14 mouse cellular contexts compared by ENCODE assay signal in genomic region chr1:155077675-155078074, GRCm38 (mm10). TPM values are rescaled to one million over a fixed set of nuclear protein-coding genes. Genes with fewer than 3 reads are reported as not detected.
DNase-seq lines count a peak whose midpoint lies in the region; ATAC-seq and TF ChIP-seq lines count a peak whose summit lies in the region.
"Had no signal": no experiment of that assay in that cellular context is flagged by ENCODE, and none has a peak within 500 bp of the region (broad histone marks: within the 10 kb centered on the region; RNA-seq: fewer than 3 reads in every experiment).

No protein-coding gene starts in this region.

- H3K36me3 ChIP-seq in forebrain, embryonic 10.5 days (replicated peaks): no peaks in the 10 kb centered on the region
- no peaks in the 10 kb centered on the region for H3K36me3 ChIP-seq in forebrain, embryonic 11.5 days (ENCODE audit: control insufficient read depth, insufficient read depth, low read length)
- H3K36me3 ChIP-seq in lung, embryonic 16.5 days (ENCODE audit: control insufficient read depth, insufficient read depth, low read length): no peaks in the 10 kb centered on the region
- H3K36me3 ChIP-seq in lung, postnatal 0 days (ENCODE audit: insufficient read depth, low read length): no peaks in the 10 kb centered on the region
- no peaks in the 10 kb centered on the region for H3K36me3 ChIP-seq in hindbrain, embryonic 12.5 days
- H3K36me3 ChIP-seq in midbrain, embryonic 16.5 days (ENCODE audit: control insufficient read depth, insufficient read depth, low read length): no peaks in the 10 kb centered on the region
- H3K36me3 ChIP-seq: heart, embryonic 12.5 days had no signal

- H3K27me3 ChIP-seq in forebrain, embryonic 10.5 days (ENCODE audit: poor library complexity, severe bottlenecking): peaks cover 26% of the 10 kb centered on the region
- no peaks in the 10 kb centered on the region for H3K27me3 ChIP-seq in forebrain, embryonic 11.5 days (ENCODE audit: control insufficient read depth, insufficient read depth, low read length)
- no peaks in the 10 kb centered on the region for H3K27me3 ChIP-seq in lung, embryonic 16.5 days (ENCODE audit: control insufficient read depth, insufficient read depth, low read depth, low read length)
- H3K27me3 ChIP-seq in lung, postnatal 0 days (replicated peaks; ENCODE audit: insufficient read depth, low read length): no peaks in the 10 kb centered on the region
- no peaks in the 10 kb centered on the region for H3K27me3 ChIP-seq in hindbrain, embryonic 12.5 days
- no peaks in the 10 kb centered on the region for H3K27me3 ChIP-seq in midbrain, embryonic 16.5 days (ENCODE audit: control insufficient read depth, insufficient read depth, low read depth, low read length)
- H3K27me3 ChIP-seq: heart, embryonic 12.5 days had no signal

- H3K4me3 ChIP-seq in forebrain, embryonic 10.5 days: no peak overlapping the region
- no peak overlapping the region for H3K4me3 ChIP-seq in forebrain, embryonic 11.5 days (ENCODE audit: low read depth, low read length)
- H3K4me3 ChIP-seq in lung, embryonic 16.5 days (ENCODE audit: low read length): no peak overlapping the region
- H3K4me3 ChIP-seq in lung, postnatal 0 days (ENCODE audit: low read depth, low read length): no peak overlapping the region
- no peak overlapping the region for H3K4me3 ChIP-seq in hindbrain, embryonic 12.5 days
- H3K4me3 ChIP-seq in midbrain, embryonic 16.5 days (ENCODE audit: low read depth, low read length): no peak overlapping the region
- H3K4me3 ChIP-seq: erythroblast, embryonic 14.5 days; heart, embryonic 12.5 days; layer of hippocampus, adult 2 months had no signal

- 87% methylated on average over 3 of the region's 3 CpGs for WGBS in forebrain, embryonic 10.5 days
- 76% methylated on average over 3 of the region's 3 CpGs for WGBS in forebrain, embryonic 11.5 days
- 69% methylated on average over 3 of the region's 3 CpGs for WGBS in lung, embryonic 16.5 days
- 53% methylated on average over 3 of the region's 3 CpGs for WGBS in lung, postnatal 0 days
- WGBS in hindbrain, embryonic 12.5 days: 29% methylated on average over 3 of the region's 3 CpGs
- WGBS in midbrain, embryonic 16.5 days: 89% methylated on average over 3 of the region's 3 CpGs

- TF ChIP-seq CTCF in lung, postnatal 0 days (IDR thresholded peaks at IDR 0.05): no peak

- no peak overlapping the region for H3K4me2 ChIP-seq in forebrain, embryonic 11.5 days (ENCODE audit: low read depth, low read length, severe bottlenecking)
- H3K4me2 ChIP-seq in lung, embryonic 16.5 days (ENCODE audit: low read depth, low read length): no peak overlapping the region
- H3K4me2 ChIP-seq in lung, postnatal 0 days (replicated peaks; ENCODE audit: low read depth, low read length): no peak overlapping the region
- no peak overlapping the region for H3K4me2 ChIP-seq in hindbrain, embryonic 12.5 days (replicated peaks)
- no peak overlapping the region for H3K4me2 ChIP-seq in midbrain, embryonic 16.5 days (ENCODE audit: low read length)
- H3K4me2 ChIP-seq: heart, embryonic 12.5 days had no signal

- ATAC-seq in forebrain, embryonic 11.5 days (replicated peaks; ENCODE audit: low FRiP score): no peak
- ATAC-seq in lung, embryonic 16.5 days (ENCODE audit: low read depth): peak; percentile 36; the same call in 1 of the 2 replicates
- ATAC-seq in lung, postnatal 0 days: no peak
- ATAC-seq in hindbrain, embryonic 12.5 days (ENCODE audit: low FRiP score): peak; percentile 41
- ATAC-seq in midbrain, embryonic 16.5 days: no peak
- no peak for ATAC-seq in inflammation-experienced regulatory T-cells, adult 6 months

- no peak for DNase-seq in forebrain, embryonic 10.5 days (ENCODE audit: extremely low spot score, low spot score)
- no peak for DNase-seq in forebrain, embryonic 11.5 days (ENCODE audit: low spot score)
- DNase-seq in lung, postnatal 0 days (ENCODE audit: low spot score): no peak
- DNase-seq in gastrocnemius, adult 8-10 months (ENCODE audit: low spot score in 2 of 2): no peak
- DNase-seq: adrenal gland, postnatal 14 days; gastrocnemius, postnatal 14 days; thymus, postnatal 4 days had no signal

- no peak for TF ChIP-seq EP300 in lung, postnatal 0 days (IDR thresholded peaks at IDR 0.05)

- H3K9ac ChIP-seq in forebrain, embryonic 11.5 days (ENCODE audit: low read length): no peak overlapping the region
- no peak overlapping the region for H3K9ac ChIP-seq in lung, embryonic 16.5 days (ENCODE audit: low read length)
- no peak overlapping the region for H3K9ac ChIP-seq in lung, postnatal 0 days (replicated peaks; ENCODE audit: low read depth)
- no peak overlapping the region for H3K9ac ChIP-seq in hindbrain, embryonic 12.5 days
- no peak overlapping the region for H3K9ac ChIP-seq in midbrain, embryonic 16.5 days (ENCODE audit: low read depth, low read length)
- H3K9ac ChIP-seq: heart, embryonic 12.5 days had no signal

- peak overlapping the region; percentile 32 for H3K27ac ChIP-seq in forebrain, embryonic 10.5 days
- no peak overlapping the region for H3K27ac ChIP-seq in forebrain, embryonic 11.5 days (ENCODE audit: low read depth, low read length)
- H3K27ac ChIP-seq in lung, embryonic 16.5 days (ENCODE audit: low read length): no peak overlapping the region
- no peak overlapping the region for H3K27ac ChIP-seq in lung, postnatal 0 days (ENCODE audit: low read length)
- peak overlapping the region; percentile 70 for H3K27ac ChIP-seq in hindbrain, embryonic 12.5 days
- H3K27ac ChIP-seq in midbrain, embryonic 16.5 days (ENCODE audit: low read length): peak overlapping the region; percentile 56
- H3K27ac ChIP-seq: layer of hippocampus, adult 2 months had no signal

- H3K9me3 ChIP-seq in forebrain, embryonic 10.5 days: no peaks in the 10 kb centered on the region
- H3K9me3 ChIP-seq in forebrain, embryonic 11.5 days (ENCODE audit: control insufficient read depth, low read length): no peaks in the 10 kb centered on the region
- no peaks in the 10 kb centered on the region for H3K9me3 ChIP-seq in lung, embryonic 16.5 days (ENCODE audit: control insufficient read depth, low read length)
- no peaks in the 10 kb centered on the region for H3K9me3 ChIP-seq in lung, postnatal 0 days (ENCODE audit: low read length)
- no peaks in the 10 kb centered on the region for H3K9me3 ChIP-seq in hindbrain, embryonic 12.5 days (replicated peaks)
- no peaks in the 10 kb centered on the region for H3K9me3 ChIP-seq in midbrain, embryonic 16.5 days (replicated peaks; ENCODE audit: control insufficient read depth, low read length, poor library complexity, severe bottlenecking)
- H3K9me3 ChIP-seq: heart, embryonic 12.5 days had no signal

- H3K4me1 ChIP-seq in forebrain, embryonic 10.5 days: peaks cover 68% of the 10 kb centered on the region
- peaks cover 16% of the 10 kb centered on the region for H3K4me1 ChIP-seq in forebrain, embryonic 11.5 days (replicated peaks; ENCODE audit: control insufficient read depth, insufficient read depth, low read length)
- H3K4me1 ChIP-seq in lung, embryonic 16.5 days (replicated peaks; ENCODE audit: control insufficient read depth, insufficient read depth, low read length): peaks cover 23% of the 10 kb centered on the region
- H3K4me1 ChIP-seq in lung, postnatal 0 days (ENCODE audit: insufficient read depth, low read depth, low read length): peaks cover 21% of the 10 kb centered on the region
- H3K4me1 ChIP-seq in hindbrain, embryonic 12.5 days: peaks cover 48% of the 10 kb centered on the region
- peaks cover 22% of the 10 kb centered on the region for H3K4me1 ChIP-seq in midbrain, embryonic 16.5 days (ENCODE audit: control insufficient read depth, insufficient read depth, low read length)

RNA-seq across cellular contexts. Expression of gene Ier5, which starts 21.8 kb away (rescaled TPM):
- polyA plus RNA-seq in forebrain, embryonic 10.5 days (2016; fragmentation: Nextera tagmentation; extraction: Ambion mirVana): 3.6 and 4.1 TPM in 2 replicates
- polyA plus RNA-seq in forebrain, embryonic 11.5 days (2014; fragmentation: Nextera tagmentation; extraction: Ambion mirVana): 19.4 and 28.0 TPM in 2 replicates
- 4.3 and 4.5 TPM in 2 replicates for polyA plus RNA-seq in lung, embryonic 16.5 days (2015; fragmentation: Nextera tagmentation; extraction: Ambion mirVana)
- polyA plus RNA-seq in lung, postnatal 0 days (2015; fragmentation: Nextera tagmentation; extraction: Ambion mirVana): 10.9 and 15.3 TPM in 2 replicates
- polyA plus RNA-seq in hindbrain, embryonic 12.5 days (2016; fragmentation: Nextera tagmentation; extraction: Ambion mirVana): 16.5 and 17.7 TPM in 2 replicates
- polyA plus RNA-seq in midbrain, embryonic 16.5 days (2015; fragmentation: Nextera tagmentation; extraction: Ambion mirVana): 4.8 and 4.9 TPM in 2 replicates
- total RNA-seq in gastrocnemius, adult 8-10 months (2022): 1 to 10 TPM; 4.7 to 9.9 (median 6.4) TPM
- polyA plus RNA-seq in inflammation-experienced regulatory T-cells, adult 6 months (2017; shearing (Covaris generic)): 10 to 100 TPM in 1 of 3 experiments, 1 to 10 TPM in 2; 6.6 to 12.8 (median 7.5) TPM

Comparison
In these comparisons a context has a peak if more than half of its experiments do, and no peak if none do; other contexts are left out.
1. H3K27ac ChIP-seq: peak in forebrain, embryonic 10.5 days (single experiment), hindbrain, embryonic 12.5 days (single experiment) and midbrain, embryonic 16.5 days (single experiment); none in forebrain, embryonic 11.5 days (single experiment), lung, embryonic 16.5 days (single experiment) and lung, postnatal 0 days (single experiment).
2. ATAC-seq: peak in lung, embryonic 16.5 days (single experiment) and hindbrain, embryonic 12.5 days (single experiment); none in forebrain, embryonic 11.5 days (single experiment), lung, postnatal 0 days (single experiment), midbrain, embryonic 16.5 days (single experiment) and inflammation-experienced regulatory T-cells, adult 6 months (single experiment).